Mouse (Mus musculus): ENCODE results near the gene Gm5475. TPM values are rescaled to one million over a fixed set of nuclear protein-coding genes. Genes with fewer than 3 reads are reported as not detected.

The Gm5475 gene
- 0.15 and 0.36 TPM in 2 replicates for polyA plus RNA-seq (2012; rRNA removed; ENCODE audit: low replicate concordance)

GRCm38 (mm10) chr15:100421758-100422197 is at the start of gene Gm5475:
Gene Gm5475, plus strand, starts transcription at chr15:100422147.

GRCm38 (mm10) chr15:100424396-100425122 is 2.6 kb downstream of the Gm5475 start, which contains the start of gene Slc11a2:
Gene Slc11a2, minus strand, starts transcription at chr15:100425072.

GRCm38 (mm10) chr15:100468295-100469188 is 46.6 kb downstream of the Gm5475 start, which contains the start of gene Letmd1:
Gene Letmd1, plus strand, starts transcription at chr15:100469023.

Other genes with a start within 250 kb of the Gm5475 start
- 29.7 and 31.4 TPM in 2 replicates for gene Atf1, start 194.3 kb upstream of the Gm5475 start, polyA plus RNA-seq (2012; rRNA removed; ENCODE audit: low replicate concordance)
- not detected in 2 replicates for gene Tmprss12, start 141.3 kb upstream of the Gm5475 start, polyA plus RNA-seq (2012; rRNA removed; ENCODE audit: low replicate concordance)
- gene Mettl7a1, start 118.0 kb upstream of the Gm5475 start, polyA plus RNA-seq (2012; rRNA removed; ENCODE audit: low replicate concordance): 15.9 and 19.0 TPM in 2 replicates
- gene Mettl7a3, start 87.2 kb upstream of the Gm5475 start, polyA plus RNA-seq (2012; rRNA removed; ENCODE audit: low replicate concordance): not detected in 2 replicates
- gene Methig1, start 69.0 kb upstream of the Gm5475 start, polyA plus RNA-seq (2012; rRNA removed; ENCODE audit: low replicate concordance): not detected in 2 replicates
- not detected in 2 replicates for gene Mettl7a2, start 68.9 kb upstream of the Gm5475 start, polyA plus RNA-seq (2012; rRNA removed; ENCODE audit: low replicate concordance)
- not detected in 2 replicates for gene Higd1c, start 57.6 kb upstream of the Gm5475 start, polyA plus RNA-seq (2012; rRNA removed; ENCODE audit: low replicate concordance)
- gene Slc11a2, start 2.9 kb downstream of the Gm5475 start, polyA plus RNA-seq (2012; rRNA removed; ENCODE audit: low replicate concordance): 44.9 and 232 TPM in 2 replicates
- gene Letmd1, start 46.9 kb downstream of the Gm5475 start, polyA plus RNA-seq (2012; rRNA removed; ENCODE audit: low replicate concordance): 26.7 and 30.6 TPM in 2 replicates
- gene Csrnp2, start 73.3 kb downstream of the Gm5475 start, polyA plus RNA-seq (2012; rRNA removed; ENCODE audit: low replicate concordance): 0.83 and 1.2 TPM in 2 replicates
- 3.0 and 5.2 TPM in 2 replicates for gene Tfcp2, start 129.9 kb downstream of the Gm5475 start, polyA plus RNA-seq (2012; rRNA removed; ENCODE audit: low replicate concordance)
- 5.4 and 7.8 TPM in 2 replicates for gene Pou6f1, start 177.8 kb downstream of the Gm5475 start, polyA plus RNA-seq (2012; rRNA removed; ENCODE audit: low replicate concordance)
- gene Dazap2, start 193.2 kb downstream of the Gm5475 start, polyA plus RNA-seq (2012; rRNA removed; ENCODE audit: low replicate concordance): 673 and 965 TPM in 2 replicates
- 211 and 673 TPM in 2 replicates for gene Smagp, start 214.8 kb downstream of the Gm5475 start, polyA plus RNA-seq (2012; rRNA removed; ENCODE audit: low replicate concordance)
- gene Bin2, start 247.4 kb downstream of the Gm5475 start, polyA plus RNA-seq (2012; rRNA removed; ENCODE audit: low replicate concordance): 4.1 and 7.8 TPM in 2 replicates

All from duodenum, adult 2 months (tissue).